Mouse (Mus musculus): Measurements from ENCODE around the gene Dusp19. TPM values are rescaled to one million over a fixed set of nuclear protein-coding genes. Genes with fewer than 3 reads are reported as not detected.

The Dusp19 gene
- 4.2 and 4.3 TPM in 2 replicates for polyA plus RNA-seq (2015; fragmentation: Nextera tagmentation; extraction: Ambion mirVana)

- WGBS (ENCODE audit: insufficient replicate concordance), result 1% methylated on average over 21 of the region's 21 CpGs
- H3K27me3 ChIP-seq (ENCODE audit: control insufficient read depth, insufficient read depth, low read depth, low read length), result no peaks in the 10 kb centered on the region
- peak within 1 kb of the TSS; percentile 66 for H3K27ac ChIP-seq (ENCODE audit: low read length)
- no peaks in the 10 kb centered on the region for H3K9me3 ChIP-seq (replicated peaks; ENCODE audit: control insufficient read depth, low read length)
- peak within 1 kb of the TSS; percentile 82 for H3K4me2 ChIP-seq (ENCODE audit: low read depth, low read length)
- peak within 1 kb of the TSS; percentile 62 for H3K9ac ChIP-seq (ENCODE audit: low read depth, low read length)
- H3K36me3 ChIP-seq (ENCODE audit: control insufficient read depth, insufficient read depth), result no peaks in the 10 kb centered on the region
- peak; percentile 99 for ATAC-seq (ENCODE audit: low read depth)
- H3K4me3 ChIP-seq (ENCODE audit: low read depth, low read length), result peak within 1 kb of the TSS; percentile 67
- H3K4me1 ChIP-seq (ENCODE audit: control insufficient read depth, low read depth, low read length), result no peaks in the 10 kb centered on the region; the same call in 1 of the 2 replicates
Observed at GRCm38 (mm10) chr2:80616854-80617737, at the start of gene Dusp19, which contains the start of gene Nup35. Gene Dusp19 (plus strand): TSS chr2:80617045. Gene Nup35 (plus strand): TSS chr2:80617236.

- no peak for ATAC-seq (ENCODE audit: low read depth)
- H3K9ac ChIP-seq (ENCODE audit: low read depth, low read length), result no peak overlapping the region
- H3K36me3 ChIP-seq (ENCODE audit: control insufficient read depth, insufficient read depth), result no peaks in the 10 kb centered on the region
- H3K27ac ChIP-seq (ENCODE audit: low read length), result no peak overlapping the region
- no peaks in the 10 kb centered on the region for H3K27me3 ChIP-seq (ENCODE audit: control insufficient read depth, insufficient read depth, low read depth, low read length)
- H3K4me1 ChIP-seq (ENCODE audit: control insufficient read depth, low read depth, low read length), result no peaks in the 10 kb centered on the region
- no peak overlapping the region for H3K4me2 ChIP-seq (ENCODE audit: low read depth, low read length)
- 76% methylated on average over 4 of the region's 4 CpGs for WGBS (ENCODE audit: insufficient replicate concordance)
- no peaks in the 10 kb centered on the region for H3K9me3 ChIP-seq (replicated peaks; ENCODE audit: control insufficient read depth, low read length)
- no peak overlapping the region for H3K4me3 ChIP-seq (ENCODE audit: low read depth, low read length)
Observed at GRCm38 (mm10) chr2:80567411-80567810, 49.4 kb upstream of the Dusp19 start.

- no peak for ATAC-seq (ENCODE audit: low read depth)
- Histone ChIP-seq H3K4me1 (ENCODE audit: control insufficient read depth, low read depth, low read length) (no peaks in the 10 kb centered on the region), H3K9ac (ENCODE audit: low read depth, low read length) (no peak overlapping the region), H3K36me3 (ENCODE audit: control insufficient read depth, insufficient read depth) (no peaks in the 10 kb centered on the region), H3K27me3 (ENCODE audit: control insufficient read depth, insufficient read depth, low read depth, low read length) (no peaks in the 10 kb centered on the region), H3K4me3 (ENCODE audit: low read depth, low read length) (no peak overlapping the region), H3K9me3 (replicated peaks; ENCODE audit: control insufficient read depth, low read length) (no peaks in the 10 kb centered on the region), H3K27ac (ENCODE audit: low read length) (no peak overlapping the region), H3K4me2 (ENCODE audit: low read depth, low read length) (no peak overlapping the region)
- 63% methylated on average over 4 of the region's 4 CpGs for WGBS (ENCODE audit: insufficient replicate concordance)
Observed at GRCm38 (mm10) chr2:80570656-80571055, 46.2 kb upstream of the Dusp19 start.

GRCm38 (mm10) chr2:80577286-80577685 is 39.6 kb upstream of the Dusp19 start:
- H3K36me3 ChIP-seq (ENCODE audit: control insufficient read depth, insufficient read depth), result no peaks in the 10 kb centered on the region
- peaks cover 6% of the 10 kb centered on the region for H3K27me3 ChIP-seq (ENCODE audit: control insufficient read depth, insufficient read depth, low read depth, low read length)
- H3K9ac ChIP-seq (ENCODE audit: low read depth, low read length), result no peak overlapping the region
- no peak overlapping the region for H3K4me2 ChIP-seq (ENCODE audit: low read depth, low read length)
- H3K9me3 ChIP-seq (replicated peaks; ENCODE audit: control insufficient read depth, low read length), result no peaks in the 10 kb centered on the region
- no peak overlapping the region for H3K4me3 ChIP-seq (ENCODE audit: low read depth, low read length)
- WGBS (ENCODE audit: insufficient replicate concordance), result 82% methylated on average over 1 of the region's 1 CpGs
- peaks cover 7% of the 10 kb centered on the region for H3K4me1 ChIP-seq (ENCODE audit: control insufficient read depth, low read depth, low read length)
- H3K27ac ChIP-seq (ENCODE audit: low read length), result no peak overlapping the region
- no peak for ATAC-seq (ENCODE audit: low read depth)

- peaks cover 7% of the 10 kb centered on the region for H3K4me1 ChIP-seq (ENCODE audit: control insufficient read depth, low read depth, low read length)
- no peak for ATAC-seq (ENCODE audit: low read depth)
- WGBS (ENCODE audit: insufficient replicate concordance), result 14% methylated on average over 6 of the region's 6 CpGs
- H3K4me2 ChIP-seq (ENCODE audit: low read depth, low read length), result peak overlapping the region; percentile 48
- H3K27me3 ChIP-seq (ENCODE audit: control insufficient read depth, insufficient read depth, low read depth, low read length), result peaks cover 6% of the 10 kb centered on the region
- H3K36me3 ChIP-seq (ENCODE audit: control insufficient read depth, insufficient read depth), result no peaks in the 10 kb centered on the region
- H3K4me3 ChIP-seq (ENCODE audit: low read depth, low read length), result 0 out of 2 replicates have a peak overlapping the region, but pooled peaks have one; percentile 7
- H3K27ac ChIP-seq (ENCODE audit: low read length), result no peak overlapping the region
- H3K9me3 ChIP-seq (replicated peaks; ENCODE audit: control insufficient read depth, low read length), result no peaks in the 10 kb centered on the region
- H3K9ac ChIP-seq (ENCODE audit: low read depth, low read length), result peak overlapping the region; percentile 2; the same call in 1 of the 2 replicates
Observed at GRCm38 (mm10) chr2:80579253-80579891, 37.5 kb upstream of the Dusp19 start.

- Histone ChIP-seq H3K9ac (ENCODE audit: low read depth, low read length) (peak overlapping the region; percentile 91), H3K36me3 (ENCODE audit: control insufficient read depth, insufficient read depth) (no peaks in the 10 kb centered on the region), H3K4me1 (ENCODE audit: control insufficient read depth, low read depth, low read length) (peaks cover 7% of the 10 kb centered on the region), H3K27me3 (ENCODE audit: control insufficient read depth, insufficient read depth, low read depth, low read length) (peaks cover 6% of the 10 kb centered on the region), H3K4me3 (ENCODE audit: low read depth, low read length) (peak overlapping the region; percentile 71), H3K4me2 (ENCODE audit: low read depth, low read length) (peak overlapping the region; percentile 87), H3K9me3 (replicated peaks; ENCODE audit: control insufficient read depth, low read length) (no peaks in the 10 kb centered on the region), H3K27ac (ENCODE audit: low read length) (peak overlapping the region; percentile 91)
- peak; percentile 66 for ATAC-seq (ENCODE audit: low read depth)
- WGBS (ENCODE audit: insufficient replicate concordance), result under 1% methylated on average over 59 of the region's 65 CpGs
Observed at GRCm38 (mm10) chr2:80580311-80580961, 36.4 kb upstream of the Dusp19 start.

GRCm38 (mm10) chr2:80581043-80581711 is 35.7 kb upstream of the Dusp19 start, which contains the start of gene Nckap1:
Gene Nckap1 (minus strand): TSS chr2:80581380.
- under 1% methylated on average over 51 of the region's 88 CpGs for whole genome bisulfite sequencing (ENCODE audit: insufficient replicate concordance)
- peak within 1 kb of the TSS; percentile 91 for H3K9ac ChIP-seq (ENCODE audit: low read depth, low read length)
- H3K4me3 ChIP-seq (ENCODE audit: low read depth, low read length), result peak within 1 kb of the TSS; percentile 71
- peak within 1 kb of the TSS; percentile 87 for H3K4me2 ChIP-seq (ENCODE audit: low read depth, low read length)
- H3K36me3 ChIP-seq (ENCODE audit: control insufficient read depth, insufficient read depth), result no peaks in the 10 kb centered on the region
- H3K9me3 ChIP-seq (replicated peaks; ENCODE audit: control insufficient read depth, low read length), result no peaks in the 10 kb centered on the region
- peaks cover 7% of the 10 kb centered on the region for H3K4me1 ChIP-seq (ENCODE audit: control insufficient read depth, low read depth, low read length)
- peaks cover 4% of the 10 kb centered on the region for H3K27me3 ChIP-seq (ENCODE audit: control insufficient read depth, insufficient read depth, low read depth, low read length)
- peak within 1 kb of the TSS; percentile 91 for H3K27ac ChIP-seq (ENCODE audit: low read length)
- ATAC-seq (ENCODE audit: low read depth), result peak; percentile 92

- WGBS (ENCODE audit: insufficient replicate concordance), result 83% methylated on average over 3 of the region's 3 CpGs
- no peaks in the 10 kb centered on the region for H3K36me3 ChIP-seq (ENCODE audit: control insufficient read depth, insufficient read depth)
- H3K27me3 ChIP-seq (ENCODE audit: control insufficient read depth, insufficient read depth, low read depth, low read length), result peaks cover 4% of the 10 kb centered on the region
Observed at GRCm38 (mm10) chr2:80582356-80582755, 34.5 kb upstream of the Dusp19 start.

More at GRCm38 (mm10) chr2:80582356-80582755, 34.5 kb upstream of the Dusp19 start:
- Histone ChIP-seq H3K9me3 (replicated peaks; ENCODE audit: control insufficient read depth, low read length) (no peaks in the 10 kb centered on the region), H3K4me1 (ENCODE audit: control insufficient read depth, low read depth, low read length) (peaks cover 7% of the 10 kb centered on the region), H3K27ac (ENCODE audit: low read length) (no peak overlapping the region), H3K9ac (ENCODE audit: low read depth, low read length) (no peak overlapping the region), H3K4me3 (ENCODE audit: low read depth, low read length) (no peak overlapping the region), H3K4me2 (ENCODE audit: low read depth, low read length) (no peak overlapping the region)
- no peak for ATAC-seq (ENCODE audit: low read depth)

Data from liver, embryonic 16.5 days (tissue).